Mouse (Mus musculus): ENCODE results near the gene Hspb2. TPM values are rescaled to one million over a fixed set of nuclear protein-coding genes. Genes with fewer than 3 reads are reported as not detected.

Gene Hspb2
- polyA plus RNA-seq, 1 experiment = 36.4 TPM

GRCm38 (mm10) chr9:50725921-50726590 lies 26.1 kb downstream of the Hspb2 start:
- Histone ChIP-seq H3K27me3 (ENCODE audit: control insufficient read depth, insufficient read depth, insufficient read length) (no peaks in the 10 kb centered on the region), H3ac (ENCODE audit: control insufficient read depth, insufficient read length, low read depth) (no peak overlapping the region), H3K79me3 (ENCODE audit: low read depth) (no peaks in the 10 kb centered on the region), H3K4me3 (ENCODE audit: insufficient read depth, poor library complexity, severe bottlenecking) (no peak overlapping the region), H3K36me3 (ENCODE audit: control insufficient read depth, insufficient read depth) (no peaks in the 10 kb centered on the region), H3K79me2 (ENCODE audit: control insufficient read depth, insufficient read depth) (no peaks in the 10 kb centered on the region)
- TF ChIP-seq MYOG (IDR thresholded peaks at IDR 0.05; ENCODE audit: control insufficient read depth, extremely low read depth, insufficient read length) (no peak), FOSL1 (IDR thresholded peaks at IDR 0.05; ENCODE audit: insufficient read depth, low read length, poor library complexity, severe bottlenecking) (no peak), CTCF (IDR thresholded peaks at IDR 0.05; ENCODE audit: control insufficient read depth, insufficient read depth, insufficient read length) (no peak), MYOD1 (IDR thresholded peaks at IDR 0.05; ENCODE audit: control insufficient read depth, insufficient read length, low read depth) (no peak), CEBPB (IDR thresholded peaks at IDR 0.05; ENCODE audit: low read depth) (no peak), MAX (IDR thresholded peaks at IDR 0.05) (no peak), USF1 (IDR thresholded peaks at IDR 0.05; ENCODE audit: low read depth) (no peak)

GRCm38 (mm10) chr9:50724661-50725330 lies 27.4 kb downstream of the Hspb2 start:
- no peaks in the 10 kb centered on the region for H3K79me3 ChIP-seq (ENCODE audit: low read depth)
- no peak for TF ChIP-seq CTCF (IDR thresholded peaks at IDR 0.05; ENCODE audit: control insufficient read depth, insufficient read depth, insufficient read length)
- no peak for TF ChIP-seq FOSL1 (IDR thresholded peaks at IDR 0.05; ENCODE audit: insufficient read depth, low read length, poor library complexity, severe bottlenecking)
- no peak for TF ChIP-seq MYOD1 (IDR thresholded peaks at IDR 0.05; ENCODE audit: control insufficient read depth, insufficient read length, low read depth)
- no peak for TF ChIP-seq USF1 (IDR thresholded peaks at IDR 0.05; ENCODE audit: low read depth)
- TF ChIP-seq MYOG (IDR thresholded peaks at IDR 0.05; ENCODE audit: control insufficient read depth, extremely low read depth, insufficient read length) = no peak
- TF ChIP-seq MAX (IDR thresholded peaks at IDR 0.05) = no peak
- TF ChIP-seq CEBPB (IDR thresholded peaks at IDR 0.05; ENCODE audit: low read depth) = no peak
- no peak overlapping the region for H3K4me3 ChIP-seq (ENCODE audit: insufficient read depth, poor library complexity, severe bottlenecking)
- H3K27me3 ChIP-seq (ENCODE audit: control insufficient read depth, insufficient read depth, insufficient read length) = no peaks in the 10 kb centered on the region
- no peak overlapping the region for H3ac ChIP-seq (ENCODE audit: control insufficient read depth, insufficient read length, low read depth)
- no peaks in the 10 kb centered on the region for H3K36me3 ChIP-seq (ENCODE audit: control insufficient read depth, insufficient read depth)
- H3K79me2 ChIP-seq (ENCODE audit: control insufficient read depth, insufficient read depth) = no peaks in the 10 kb centered on the region

- TF ChIP-seq MYOD1 (IDR thresholded peaks at IDR 0.05; ENCODE audit: control insufficient read depth, insufficient read length, low read depth) (no peak), CEBPB (IDR thresholded peaks at IDR 0.05; ENCODE audit: low read depth) (no peak), CTCF (IDR thresholded peaks at IDR 0.05; ENCODE audit: control insufficient read depth, insufficient read depth, insufficient read length) (no peak), MYOG (IDR thresholded peaks at IDR 0.05; ENCODE audit: control insufficient read depth, extremely low read depth, insufficient read length) (no peak), USF1 (IDR thresholded peaks at IDR 0.05; ENCODE audit: low read depth) (no peak), FOSL1 (IDR thresholded peaks at IDR 0.05; ENCODE audit: insufficient read depth, low read length, poor library complexity, severe bottlenecking) (no peak), MAX (IDR thresholded peaks at IDR 0.05) (no peak)
- Histone ChIP-seq H3K4me3 (ENCODE audit: insufficient read depth, poor library complexity, severe bottlenecking) (no peak overlapping the region), H3K36me3 (ENCODE audit: control insufficient read depth, insufficient read depth) (no peaks in the 10 kb centered on the region), H3K79me2 (ENCODE audit: control insufficient read depth, insufficient read depth) (no peaks in the 10 kb centered on the region), H3K27me3 (ENCODE audit: control insufficient read depth, insufficient read depth, insufficient read length) (no peaks in the 10 kb centered on the region), H3K79me3 (ENCODE audit: low read depth) (no peaks in the 10 kb centered on the region), H3ac (ENCODE audit: control insufficient read depth, insufficient read length, low read depth) (no peak overlapping the region)
Measured at GRCm38 (mm10) chr9:50724147-50724546, 28.0 kb downstream of the Hspb2 start.

- no peaks in the 10 kb centered on the region for H3K79me3 ChIP-seq (ENCODE audit: low read depth)
- no peak for TF ChIP-seq MYOD1 (IDR thresholded peaks at IDR 0.05; ENCODE audit: control insufficient read depth, insufficient read length, low read depth)
- no peaks in the 10 kb centered on the region for H3K79me2 ChIP-seq (ENCODE audit: control insufficient read depth, insufficient read depth)
- no peak overlapping the region for H3K4me3 ChIP-seq (ENCODE audit: insufficient read depth, poor library complexity, severe bottlenecking)
- no peaks in the 10 kb centered on the region for H3K27me3 ChIP-seq (ENCODE audit: control insufficient read depth, insufficient read depth, insufficient read length)
- no peaks in the 10 kb centered on the region for H3K36me3 ChIP-seq (ENCODE audit: control insufficient read depth, insufficient read depth)
- H3ac ChIP-seq (ENCODE audit: control insufficient read depth, insufficient read length, low read depth) = no peak overlapping the region
Measured at GRCm38 (mm10) chr9:50723406-50723805, 28.7 kb downstream of the Hspb2 start.

GRCm38 (mm10) chr9:50722451-50722911 lies 29.7 kb downstream of the Hspb2 start:
- Histone ChIP-seq H3K27me3 (ENCODE audit: control insufficient read depth, insufficient read depth, insufficient read length) (no peaks in the 10 kb centered on the region), H3K36me3 (ENCODE audit: control insufficient read depth, insufficient read depth) (no peaks in the 10 kb centered on the region), H3ac (ENCODE audit: control insufficient read depth, insufficient read length, low read depth) (no peak overlapping the region), H3K79me2 (ENCODE audit: control insufficient read depth, insufficient read depth) (no peaks in the 10 kb centered on the region), H3K4me3 (ENCODE audit: insufficient read depth, poor library complexity, severe bottlenecking) (no peak overlapping the region), H3K79me3 (ENCODE audit: low read depth) (no peaks in the 10 kb centered on the region)
- no peak for TF ChIP-seq CTCF (IDR thresholded peaks at IDR 0.05; ENCODE audit: control insufficient read depth, insufficient read depth, insufficient read length)
- TF ChIP-seq CEBPB (IDR thresholded peaks at IDR 0.05; ENCODE audit: low read depth) = no peak
- no peak for TF ChIP-seq MAX (IDR thresholded peaks at IDR 0.05)

- H3K79me2 ChIP-seq (ENCODE audit: control insufficient read depth, insufficient read depth) = no peaks in the 10 kb centered on the region
- no peaks in the 10 kb centered on the region for H3K79me3 ChIP-seq (ENCODE audit: low read depth)
- no peak overlapping the region for H3K4me3 ChIP-seq (ENCODE audit: insufficient read depth, poor library complexity, severe bottlenecking)
- no peak for TF ChIP-seq MAX (IDR thresholded peaks at IDR 0.05)
- no peaks in the 10 kb centered on the region for H3K36me3 ChIP-seq (ENCODE audit: control insufficient read depth, insufficient read depth)
- no peak overlapping the region for H3ac ChIP-seq (ENCODE audit: control insufficient read depth, insufficient read length, low read depth)
- no peaks in the 10 kb centered on the region for H3K27me3 ChIP-seq (ENCODE audit: control insufficient read depth, insufficient read depth, insufficient read length)
Measured at GRCm38 (mm10) chr9:50721061-50721460, 31.1 kb downstream of the Hspb2 start.
